ENCODE assay signal across 8 mouse cellular contexts in the genomic region with DNA sequence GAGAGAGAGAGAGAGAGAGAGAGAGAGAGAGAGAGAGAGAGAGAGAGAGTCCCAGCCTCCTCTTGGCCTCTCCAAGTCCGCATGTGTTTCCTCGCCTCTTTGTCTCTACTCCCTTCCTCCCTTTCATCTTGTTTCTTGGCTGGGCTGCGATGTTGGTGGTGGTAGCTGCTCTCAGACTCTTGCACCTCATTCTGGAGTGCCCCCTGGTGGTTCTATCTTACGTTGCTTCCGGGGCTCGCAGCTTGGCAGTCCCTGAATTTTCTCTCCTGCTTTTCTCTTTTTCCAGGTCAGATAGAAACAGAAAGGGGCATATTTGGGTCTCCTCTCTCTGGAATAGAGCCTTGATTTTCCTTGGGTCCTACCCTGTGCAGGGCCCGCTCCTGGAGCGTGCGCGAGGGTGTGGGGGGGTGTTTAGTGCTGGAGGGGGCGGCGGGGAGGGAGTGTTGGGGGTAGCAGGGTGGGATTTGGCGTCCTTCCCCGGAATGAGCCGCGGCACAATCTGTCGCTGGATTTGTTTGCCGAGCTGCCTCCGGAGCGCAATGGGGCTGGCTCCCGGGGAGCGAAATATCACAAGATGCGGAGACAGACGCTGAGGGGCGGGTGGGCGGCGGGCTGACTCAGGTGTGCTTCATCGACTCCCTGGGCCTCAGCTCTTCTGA. TPM values are rescaled to one million over a fixed set of nuclear protein-coding genes. Genes with fewer than 3 reads are reported as not detected.
DNase-seq lines count a peak whose midpoint lies in the region; ATAC-seq and TF ChIP-seq lines count a peak whose summit lies in the region.

No protein-coding gene starts in this region.

- no peak for TF ChIP-seq POLR2A in lung, adult 2 months (IDR thresholded peaks at IDR 0.05; ENCODE audit: borderline replicate concordance, extremely low read depth, low read depth, low read length)

- intact Hi-C loops in heart, postnatal 10 days (cut with DNase I), result no loop called here

- H3ac ChIP-seq in C2C12 (ENCODE audit: control insufficient read depth, insufficient read length, low read depth), result no peak overlapping the region

- no peaks in the 10 kb centered on the region for H3K79me3 ChIP-seq in C2C12 (ENCODE audit: low read depth)

- H3K36me3 ChIP-seq in C2C12 (ENCODE audit: control insufficient read depth, insufficient read depth), result no peaks in the 10 kb centered on the region
- no peaks in the 10 kb centered on the region for H3K36me3 ChIP-seq in neural tube, embryonic 14.5 days (ENCODE audit: control insufficient read depth, insufficient read depth, low read length)

- 0 out of 2 replicates have a peak, but pooled peaks have one; percentile 50 for ATAC-seq in erythroid progenitor cell, adult 5-6 weeks (replicated peaks; ENCODE audit: low FRiP score, poor library complexity, severe bottlenecking)
- no peak; the same call in 1 of the 2 replicates for ATAC-seq in neural tube, embryonic 14.5 days (ENCODE audit: low read depth)

- H3K4me1 ChIP-seq in lung, adult 2 months (ENCODE audit: control insufficient read depth, insufficient read depth, low read length), result peaks cover 9% of the 10 kb centered on the region; the same call in 1 of the 2 replicates
- peaks cover 20% of the 10 kb centered on the region for H3K4me1 ChIP-seq in neural tube, embryonic 14.5 days (ENCODE audit: control insufficient read depth, insufficient read depth, low read length)

- H3K9ac ChIP-seq in neural tube, embryonic 14.5 days (replicated peaks; ENCODE audit: low read depth, low read length), result no peak overlapping the region

- WGBS in lung, adult 2 months, result 2% methylated on average over 28 of the region's 28 CpGs
- WGBS in neural tube, embryonic 14.5 days, result 3% methylated on average over 28 of the region's 28 CpGs

- no peaks in the 10 kb centered on the region for H3K9me3 ChIP-seq in neural tube, embryonic 14.5 days (ENCODE audit: control insufficient read depth, low read length)

- no peak overlapping the region for H3K27ac ChIP-seq in neural tube, embryonic 14.5 days (ENCODE audit: low read depth, low read length)

- H3K27me3 ChIP-seq in C2C12 (ENCODE audit: control insufficient read depth, insufficient read depth, insufficient read length), result peaks cover 48% of the 10 kb centered on the region
- peaks cover 33% of the 10 kb centered on the region for H3K27me3 ChIP-seq in neural tube, embryonic 14.5 days (ENCODE audit: control insufficient read depth, insufficient read depth, low read length)

- H3K4me2 ChIP-seq in neural tube, embryonic 14.5 days (ENCODE audit: low read depth, low read length), result peak overlapping the region; percentile 45

- peak; percentile 85 for DNase-seq in adipocyte (ENCODE audit: low spot score)
- peak; percentile 80 to 87 for DNase-seq in heart, postnatal 10 days
- DNase-seq in kidney, postnatal 25 days, result peak; percentile 83 to 85
- peak; percentile 64 for DNase-seq in lung, adult 2 months
- DNase-seq in testis, postnatal 10 days (ENCODE audit: low spot score), result peak; percentile 77

- no peak overlapping the region for H3K4me3 ChIP-seq in C2C12 (ENCODE audit: insufficient read depth, poor library complexity, severe bottlenecking)
- H3K4me3 ChIP-seq in lung, adult 2 months (replicated peaks; ENCODE audit: extremely low read depth, low read depth, low read length), result peak overlapping the region; percentile 4
- H3K4me3 ChIP-seq in neural tube, embryonic 14.5 days (ENCODE audit: low read depth, low read length), result peak overlapping the region; percentile 23

- TF ChIP-seq CTCF in C2C12 (IDR thresholded peaks at IDR 0.05; ENCODE audit: control insufficient read depth, insufficient read depth, insufficient read length), result peak; percentile 15
- TF ChIP-seq CTCF in lung, adult 2 months (IDR thresholded peaks at IDR 0.05; ENCODE audit: insufficient read depth, low read length), result peak; percentile 63

- H3K79me2 ChIP-seq in C2C12 (ENCODE audit: control insufficient read depth, insufficient read depth), result no peaks in the 10 kb centered on the region

TF ChIP-seq in C2C12, 6 proteins besides CTCF, POLR2A, EP300 and RAD21:
- TF ChIP-seq MYOG (IDR thresholded peaks at IDR 0.05; ENCODE audit: control insufficient read depth, extremely low read depth, insufficient read length), result no peak
- TF ChIP-seq USF1 (IDR thresholded peaks at IDR 0.05; ENCODE audit: low read depth), result no peak
- TF ChIP-seq FOSL1 (IDR thresholded peaks at IDR 0.05; ENCODE audit: insufficient read depth, low read length, poor library complexity, severe bottlenecking), result no peak
- no peak for TF ChIP-seq MAX (IDR thresholded peaks at IDR 0.05)
- no peak for TF ChIP-seq MYOD1 (IDR thresholded peaks at IDR 0.05; ENCODE audit: control insufficient read depth, insufficient read length, low read depth)
- no peak for TF ChIP-seq CEBPB (IDR thresholded peaks at IDR 0.05; ENCODE audit: low read depth)

RNA-seq across cellular contexts. Expression of gene Rtn4rl2, which starts 2.3 kb away (rescaled TPM):
- 0.18 TPM for polyA plus RNA-seq in C2C12 (2012; fragmentation: generic; extraction: Trizol)
- total RNA-seq in erythroid progenitor cell, adult 5-6 weeks (2015; ENCODE audit: low replicate concordance), result not detected in 2 replicates
- not detected in 2 replicates for total RNA-seq in erythroid progenitor cell, adult 5-6 weeks (2017; ENCODE audit: low replicate concordance)
- 1 to 10 TPM; 4.0 to 8.0 TPM for total RNA-seq in heart, postnatal 10 days (2021)
- 2.7 and 9.7 TPM in 2 replicates for polyA plus RNA-seq in lung, adult 2 months (2012; rRNA removed)
- 1.8 and 4.9 TPM in 2 replicates for polyA plus RNA-seq in neural tube, embryonic 14.5 days (2014; fragmentation: Nextera tagmentation; extraction: Ambion mirVana)

RNA-seq across cellular contexts. Expression of gene Slc43a3, which starts 47.6 kb away (rescaled TPM):
- 10.5 TPM for polyA plus RNA-seq in C2C12 (2012; fragmentation: generic; extraction: Trizol)
- 480 and 538 TPM in 2 replicates for total RNA-seq in erythroid progenitor cell, adult 5-6 weeks (2015; ENCODE audit: low replicate concordance)
- total RNA-seq in erythroid progenitor cell, adult 5-6 weeks (2017; ENCODE audit: low replicate concordance), result 432 and 465 TPM in 2 replicates
- total RNA-seq in heart, postnatal 10 days (2021), result 100 to 1,000 TPM in 1 of 2 experiments, 10 to 100 TPM in 1; 53.0 to 109 TPM
- 325 and 376 TPM in 2 replicates for polyA plus RNA-seq in lung, adult 2 months (2012; rRNA removed)
- 2.5 and 7.1 TPM in 2 replicates for polyA plus RNA-seq in neural tube, embryonic 14.5 days (2014; fragmentation: Nextera tagmentation; extraction: Ambion mirVana)

RNA-seq across cellular contexts. Expression of gene Slc43a1, which starts 50.1 kb away (rescaled TPM):
- polyA plus RNA-seq in C2C12 (2012; fragmentation: generic; extraction: Trizol), result 6.6 TPM
- total RNA-seq in erythroid progenitor cell, adult 5-6 weeks (2015; ENCODE audit: low replicate concordance), result 716 and 794 TPM in 2 replicates
- 395 and 487 TPM in 2 replicates for total RNA-seq in erythroid progenitor cell, adult 5-6 weeks (2017; ENCODE audit: low replicate concordance)
- total RNA-seq in heart, postnatal 10 days (2021), result 1 to 10 TPM; 2.2 to 3.4 TPM
- 3.9 and 7.5 TPM in 2 replicates for polyA plus RNA-seq in lung, adult 2 months (2012; rRNA removed)
- 0.63 and 1.8 TPM in 2 replicates for polyA plus RNA-seq in neural tube, embryonic 14.5 days (2014; fragmentation: Nextera tagmentation; extraction: Ambion mirVana)

Comparison
In these comparisons a context has a peak if more than half of its experiments do, and no peak if none do; other contexts are left out.
1. RNA of gene Slc43a3, which starts 47.6 kb away (polyA plus RNA-seq): 325 to 376 TPM in lung, adult 2 months; 10.5 TPM in C2C12 (single experiment) and 2.5 to 7.1 TPM in neural tube, embryonic 14.5 days; every median in the first group is over 10 times any median in the second.
2. Peak in every context shown above with its lines, with median percentiles within 50 percentile points of each other: DNase-seq.